Mouse (Mus musculus) right cerebral cortex, postnatal 4 days (tissue): ENCODE data around the gene Socs7.

Experiments used
- DNase-seq: peaks from one replicate; pipeline ENCODE4 v3.0.0-alpha.2; 2022

Gene Socs7

DNA sequence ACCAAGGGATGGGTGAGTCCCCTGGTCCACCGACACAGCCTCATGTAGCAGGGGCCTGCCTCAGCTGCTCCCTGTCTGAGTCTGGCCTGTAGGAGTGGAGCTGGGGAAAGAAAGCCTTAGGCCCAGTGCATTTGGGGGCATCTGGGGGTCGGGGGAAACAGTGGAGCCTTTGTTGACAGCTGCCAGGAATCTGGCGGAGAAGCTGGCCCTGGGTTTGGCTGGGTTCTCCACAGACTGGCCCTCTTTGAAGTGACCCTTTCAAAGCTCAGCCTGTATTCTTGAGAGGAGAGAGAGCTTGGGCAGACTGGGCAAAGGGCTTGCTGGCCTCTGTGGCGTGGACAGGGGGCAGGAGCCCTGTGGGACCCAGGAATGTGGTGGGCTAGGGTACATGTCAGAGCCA, 60.2 kb downstream of the Socs7 start:
- no peak for DNase-seq

DNA sequence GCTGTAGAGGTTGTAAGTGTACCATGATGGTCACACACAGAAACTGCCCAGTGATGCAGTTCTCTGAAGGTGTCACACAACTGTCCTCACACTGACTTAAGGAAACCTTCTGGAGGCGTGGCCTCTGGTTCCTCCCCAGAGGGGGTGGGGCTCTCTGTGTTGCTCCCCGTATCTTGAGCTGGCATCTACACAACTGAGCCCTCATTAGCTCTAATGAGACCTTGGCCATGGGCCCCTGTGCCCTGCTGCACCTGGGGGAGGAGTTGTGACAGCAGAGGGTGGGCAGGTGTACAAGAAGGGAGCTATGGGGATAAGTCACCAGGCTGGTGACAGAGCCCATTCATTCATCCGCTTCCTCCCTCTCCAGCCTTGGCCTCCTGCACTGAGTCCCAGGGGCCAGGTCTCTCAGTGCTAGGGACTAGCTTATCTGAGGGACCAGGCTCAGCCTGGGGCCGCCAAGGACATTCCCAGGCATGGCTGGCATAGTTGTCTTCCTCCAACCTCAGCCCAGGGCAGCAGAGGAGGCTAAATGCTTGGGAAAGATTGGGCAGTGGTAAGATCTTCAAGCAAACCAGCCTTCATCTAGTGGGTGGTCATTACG, 61.8 kb downstream of the Socs7 start:
- DNase-seq = no peak

DNA sequence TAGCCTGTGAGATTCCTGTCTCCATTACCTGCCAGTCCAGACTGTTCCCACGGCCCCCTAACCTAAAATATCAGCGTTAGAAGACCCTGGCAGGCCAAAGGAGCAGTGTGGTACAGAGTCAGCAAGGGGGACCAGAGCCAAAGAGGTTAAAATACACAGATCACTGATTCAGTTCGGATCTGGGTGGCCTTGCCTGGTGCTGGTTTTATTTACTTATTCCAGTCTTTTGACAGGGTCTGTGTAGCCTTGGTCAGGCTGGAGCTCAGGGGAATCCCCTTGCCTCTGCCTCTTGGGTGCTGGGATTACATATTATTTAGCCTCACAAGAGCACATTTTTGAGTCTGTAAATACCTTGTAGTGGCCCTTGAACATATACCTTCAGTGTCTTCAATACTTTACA, 62.5 kb downstream of the Socs7 start:
- DNase-seq = no peak

DNA sequence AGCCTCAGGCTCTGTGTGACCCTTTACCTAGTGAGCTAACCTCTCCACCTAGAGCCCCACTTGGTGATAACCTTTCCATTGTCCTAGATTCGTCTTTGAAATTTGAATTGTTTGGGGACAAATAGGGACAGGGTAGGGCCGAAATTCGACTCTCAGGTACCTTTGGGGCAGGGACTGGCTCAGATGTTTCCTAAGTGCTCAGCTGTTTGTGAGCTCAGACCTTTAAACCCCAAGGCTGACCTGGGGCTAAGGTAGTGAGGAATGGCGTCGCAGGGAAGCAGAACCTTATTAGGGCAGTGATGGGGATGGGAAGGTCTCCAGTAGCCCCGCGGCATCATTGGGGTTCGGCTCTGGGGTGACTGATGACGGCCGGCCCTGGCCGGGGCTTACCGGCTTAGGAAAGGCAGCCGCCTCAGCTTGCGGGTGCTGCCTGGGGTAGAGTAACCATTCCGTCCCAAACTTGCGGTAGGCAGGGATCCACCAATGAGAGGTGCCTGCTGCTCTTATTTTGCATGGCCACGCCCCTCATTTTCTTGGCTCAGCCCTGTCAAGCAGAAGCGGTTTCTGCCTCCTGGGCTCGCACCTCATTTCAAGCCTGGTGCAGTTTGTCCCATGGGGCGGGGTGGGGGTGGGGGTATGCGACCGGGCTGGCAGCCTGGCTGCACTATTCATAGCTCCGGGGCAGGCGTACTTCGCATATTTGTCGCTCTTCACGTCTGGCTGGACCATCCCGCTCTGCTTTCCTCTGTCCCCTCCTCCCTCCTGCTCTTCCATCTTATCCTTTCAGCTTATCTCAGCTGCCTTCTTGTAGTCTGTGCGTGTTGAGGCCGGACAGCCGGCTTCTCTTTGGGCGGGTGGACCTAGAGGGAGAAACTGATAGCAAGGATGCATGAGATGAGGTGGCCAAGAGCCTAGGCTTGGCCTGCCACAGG, 65.7 kb downstream of the Socs7 start:
- DNase-seq = peak; percentile 53

DNA sequence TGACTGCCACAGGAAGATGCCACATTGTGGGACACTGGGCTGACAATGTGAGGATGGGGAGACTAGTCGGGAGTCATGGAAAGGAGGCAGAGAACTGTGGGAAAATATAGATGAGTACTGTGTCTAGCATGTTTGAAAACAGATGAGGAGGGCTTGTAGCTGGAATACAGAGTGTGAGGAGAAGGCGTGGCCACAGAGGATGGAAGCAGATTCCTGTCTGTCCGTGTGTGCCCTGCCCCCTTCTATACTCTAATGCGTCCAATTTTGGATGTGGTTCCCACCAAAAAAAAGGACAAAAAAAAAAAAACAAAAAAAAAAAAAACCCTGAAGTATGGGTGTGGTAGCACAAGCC, 66.4 kb downstream of the Socs7 start:
- DNase-seq = no peak

DNA sequence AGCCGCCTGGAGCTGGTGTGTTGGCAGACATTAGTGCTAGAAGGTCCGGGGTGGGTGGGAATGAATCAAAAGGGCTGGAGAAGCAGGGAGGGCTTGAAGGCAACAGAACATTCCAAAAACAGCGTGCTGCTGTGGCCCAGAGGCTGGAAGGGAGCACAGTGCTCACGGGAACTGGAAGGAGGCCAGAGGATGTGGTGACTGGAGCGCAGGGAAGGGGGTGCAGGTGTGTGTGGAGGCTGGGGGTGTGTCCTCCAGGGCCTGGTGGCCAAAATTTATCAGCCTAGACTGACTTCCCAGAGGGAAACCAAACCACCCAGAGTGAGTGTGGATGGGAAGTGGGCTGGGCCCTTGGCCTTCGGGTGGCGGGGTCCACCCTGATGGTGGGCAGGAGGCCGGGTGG, 67.3 kb downstream of the Socs7 start:
- no peak for DNase-seq

DNA sequence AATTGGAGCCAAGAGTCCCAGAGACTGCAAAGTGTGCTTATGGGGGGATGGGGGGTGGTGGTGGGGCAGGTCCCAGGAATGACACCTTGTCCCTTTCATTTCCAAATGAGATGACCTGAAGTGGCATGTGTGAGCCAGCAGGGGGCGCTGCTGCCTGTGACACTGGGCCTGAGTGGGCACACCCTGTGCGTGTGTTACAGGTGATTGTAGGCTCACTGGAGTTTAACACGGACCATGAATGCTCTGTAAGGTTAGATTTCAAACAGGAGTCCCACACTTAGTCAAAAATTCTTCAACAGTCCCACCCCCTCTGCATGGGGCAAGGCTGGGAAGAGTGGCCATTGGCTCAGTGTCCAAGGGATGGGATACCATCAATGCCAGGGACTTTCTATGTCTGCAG, 69.7 kb downstream of the Socs7 start:
- DNase-seq = no peak

DNA sequence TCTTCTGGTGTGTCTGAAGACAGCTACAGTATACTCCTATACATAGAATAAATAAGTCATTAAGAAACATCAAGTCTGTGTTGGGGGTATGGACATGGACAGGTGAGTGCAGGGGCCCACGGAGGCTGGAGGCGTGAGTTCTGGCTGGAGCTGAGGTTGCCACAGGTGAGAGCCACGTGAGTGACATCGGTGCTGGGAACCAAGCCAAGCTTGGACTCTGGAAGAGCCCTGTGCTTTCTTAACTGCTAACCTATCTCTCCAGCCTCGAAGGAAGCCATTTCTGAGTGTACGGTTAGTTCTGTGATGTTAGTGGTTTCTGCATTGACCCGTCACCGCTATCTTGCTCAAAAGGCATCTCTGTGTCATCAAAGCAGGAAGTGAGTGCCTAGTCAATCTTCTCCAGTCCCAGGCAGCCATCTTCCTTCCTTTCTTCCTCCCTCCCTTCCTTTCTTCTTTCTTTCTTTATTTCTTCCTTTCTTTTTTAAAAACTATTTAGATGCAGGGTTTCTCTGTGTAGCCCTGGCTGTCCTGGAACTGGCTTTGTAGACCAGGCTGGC, 70.7 kb downstream of the Socs7 start:
- no peak for DNase-seq

DNA sequence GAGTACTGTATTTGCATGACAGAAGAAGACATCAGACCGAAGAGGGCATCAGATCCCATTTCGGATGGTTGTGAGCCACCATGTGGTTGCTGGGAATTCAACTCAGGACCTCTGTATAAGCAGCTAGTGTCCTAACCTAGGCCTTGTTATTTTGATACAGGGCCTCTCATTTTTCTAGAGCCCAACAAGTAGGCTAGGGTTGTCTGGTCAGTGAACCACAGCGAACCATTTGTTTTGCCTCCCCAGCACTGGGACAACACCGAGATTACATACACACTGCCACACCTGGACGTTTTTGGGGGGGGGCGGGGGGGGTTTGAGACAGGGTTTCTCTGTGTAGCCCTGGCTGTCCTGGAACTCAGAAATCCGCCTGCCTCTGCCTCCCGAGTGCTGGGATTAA, 71.8 kb downstream of the Socs7 start:
- no peak for DNase-seq

DNA sequence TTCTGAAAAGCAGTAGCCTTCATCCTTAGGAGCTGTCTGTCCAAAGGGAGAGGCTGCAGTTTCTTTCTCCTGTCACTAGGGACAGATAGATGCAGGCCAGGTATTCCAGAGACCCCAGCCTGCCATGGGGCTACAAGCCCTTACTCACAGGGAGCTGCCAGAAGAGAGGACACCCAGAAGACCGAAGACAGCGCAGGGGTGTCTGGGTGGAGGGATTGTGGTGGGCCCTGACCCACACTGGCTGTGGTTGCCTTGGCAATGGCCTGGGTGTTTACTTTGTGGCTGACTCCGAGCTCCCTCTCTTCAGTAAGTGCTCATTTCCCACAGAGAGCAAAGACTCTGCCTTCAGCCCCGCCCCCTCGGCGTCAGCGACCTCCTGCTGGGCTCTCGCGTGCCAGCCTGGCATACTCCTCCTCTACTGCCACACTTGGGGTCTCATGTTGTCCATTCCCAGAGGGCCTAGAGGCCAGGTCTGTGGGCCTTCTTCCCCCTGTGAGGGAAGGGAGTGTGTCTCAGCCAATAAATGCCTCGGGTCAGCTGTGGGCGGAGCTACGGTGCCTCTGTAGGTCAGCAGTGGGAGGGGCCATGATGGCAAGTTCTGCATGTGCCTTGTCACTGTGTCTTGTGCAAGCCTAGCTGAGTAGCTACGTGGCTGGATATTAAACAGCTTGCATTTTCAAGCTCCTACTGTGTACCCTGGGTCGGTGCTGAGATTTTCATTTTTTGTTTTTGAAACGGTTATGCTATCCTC, 72.5 kb downstream of the Socs7 start:
- no peak for DNase-seq

DNA sequence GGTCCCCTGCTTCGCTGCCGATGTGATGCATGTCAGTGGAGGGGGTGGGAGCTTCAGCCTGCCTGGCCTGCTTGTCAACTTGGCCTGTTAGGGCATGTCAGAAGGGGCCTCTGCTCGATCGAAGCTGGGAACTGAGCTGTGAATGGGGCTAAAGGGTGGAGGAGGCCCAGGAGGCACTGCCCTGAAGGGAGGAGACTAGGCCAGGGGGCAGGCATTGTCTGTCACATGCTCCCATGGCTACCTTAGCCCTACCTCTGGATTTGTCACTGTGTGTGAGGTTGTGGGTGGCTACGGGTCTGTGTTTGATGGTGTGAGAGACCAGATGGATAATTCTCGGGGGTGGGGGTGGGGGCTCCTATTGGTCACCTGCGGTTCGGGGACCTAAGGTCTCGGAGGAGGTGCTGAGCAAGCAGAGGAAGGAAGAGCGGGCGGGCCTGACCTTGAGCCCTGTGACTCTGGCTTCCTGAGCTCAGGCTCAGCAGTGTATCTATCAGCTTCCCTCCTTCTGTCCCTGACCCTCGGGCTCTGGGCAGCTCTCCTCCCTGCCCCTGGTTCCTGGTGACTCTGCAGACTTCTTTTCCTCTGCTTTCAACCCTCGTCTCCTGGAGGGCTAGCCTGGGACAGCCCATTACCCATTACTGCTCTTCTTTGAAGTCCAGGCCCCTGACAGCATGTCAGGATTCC, 73.6 kb downstream of the Socs7 start:
- DNase-seq = no peak

DNA sequence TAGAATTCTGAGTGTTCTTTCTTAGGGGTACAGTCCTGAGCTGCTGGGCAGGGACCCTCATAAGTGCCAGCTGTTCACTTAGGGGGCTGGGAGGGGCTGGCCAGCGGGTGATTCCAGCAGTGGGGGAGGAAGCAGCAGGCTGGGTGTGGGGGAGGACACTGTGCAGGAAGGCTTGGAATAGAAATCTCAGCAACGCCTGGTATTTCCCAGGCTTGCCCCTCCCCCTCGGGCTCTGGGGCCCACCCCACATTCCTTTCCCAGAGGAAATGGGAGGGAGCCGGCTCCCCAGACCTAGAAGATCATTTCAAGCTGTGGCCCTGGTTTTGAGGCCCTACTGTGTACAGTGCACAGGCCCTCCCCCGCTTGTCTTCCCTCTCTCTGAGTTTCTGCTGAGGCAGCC, 75.4 kb downstream of the Socs7 start:
- DNase-seq = no peak

DNA sequence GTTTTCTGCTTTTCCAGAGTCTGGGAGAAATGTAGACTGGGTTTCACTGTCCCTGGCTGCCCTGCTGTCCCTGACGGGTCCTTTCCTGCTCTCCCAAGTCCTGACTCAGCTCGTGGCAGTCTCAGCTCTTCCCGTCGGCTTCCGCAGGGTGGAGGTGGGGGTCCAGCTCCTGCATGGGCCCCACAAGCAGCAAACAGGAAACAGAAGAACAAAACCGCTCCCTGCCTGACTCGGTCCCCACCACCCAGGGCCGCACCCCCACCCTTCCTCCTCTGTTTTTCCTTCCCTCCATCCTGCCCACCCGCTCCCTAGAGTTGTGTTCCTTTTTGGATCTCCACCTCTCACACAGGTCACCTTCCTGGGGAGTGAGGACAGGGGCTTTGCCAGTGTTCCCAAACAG, 76.5 kb downstream of the Socs7 start:
- no peak for DNase-seq

DNA sequence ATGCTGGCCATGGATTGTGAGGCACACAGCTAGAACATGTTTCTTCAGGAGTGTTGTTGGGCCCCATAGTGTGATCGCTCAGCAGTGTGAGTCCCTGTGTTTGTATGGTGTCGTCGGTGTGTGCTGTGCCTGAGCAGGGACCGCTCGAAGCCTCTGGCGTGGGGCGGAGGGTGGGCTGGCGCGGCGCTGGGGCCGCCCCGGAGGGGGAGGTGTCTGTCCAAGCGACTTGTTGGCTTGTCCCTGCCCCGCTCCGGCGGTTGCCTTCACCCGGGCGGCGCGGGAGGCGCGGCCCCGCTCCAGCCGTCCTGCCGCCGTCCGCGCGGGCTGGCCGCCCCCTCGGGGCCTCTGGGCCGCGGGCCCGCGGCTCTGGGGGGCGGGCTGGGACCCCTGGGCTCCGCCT, 77.6 kb downstream of the Socs7 start:
- no peak for DNase-seq

DNA sequence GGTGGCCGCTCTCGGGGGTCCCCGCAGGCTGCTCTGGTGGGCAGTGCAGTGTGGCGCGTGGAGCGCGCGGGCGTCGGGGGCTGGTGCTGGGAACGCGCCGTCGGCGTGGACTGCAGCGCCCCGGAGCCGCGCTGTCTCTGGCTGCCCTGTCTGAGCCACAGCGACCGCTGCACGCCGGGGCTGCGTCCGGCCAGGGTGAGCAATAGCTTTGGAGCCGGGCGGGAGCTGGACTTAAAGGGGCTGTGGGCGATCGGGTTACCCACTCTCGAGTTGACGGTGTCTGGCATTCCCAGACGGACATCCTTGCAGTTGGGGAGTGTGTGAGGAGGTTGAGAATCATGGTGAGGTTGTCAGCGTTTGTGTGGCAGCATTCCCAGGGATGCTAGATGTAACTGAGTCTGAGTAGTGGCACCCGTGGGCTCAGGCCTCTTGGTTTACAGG, 78.1 kb downstream of the Socs7 start:
- no peak for DNase-seq

DNA sequence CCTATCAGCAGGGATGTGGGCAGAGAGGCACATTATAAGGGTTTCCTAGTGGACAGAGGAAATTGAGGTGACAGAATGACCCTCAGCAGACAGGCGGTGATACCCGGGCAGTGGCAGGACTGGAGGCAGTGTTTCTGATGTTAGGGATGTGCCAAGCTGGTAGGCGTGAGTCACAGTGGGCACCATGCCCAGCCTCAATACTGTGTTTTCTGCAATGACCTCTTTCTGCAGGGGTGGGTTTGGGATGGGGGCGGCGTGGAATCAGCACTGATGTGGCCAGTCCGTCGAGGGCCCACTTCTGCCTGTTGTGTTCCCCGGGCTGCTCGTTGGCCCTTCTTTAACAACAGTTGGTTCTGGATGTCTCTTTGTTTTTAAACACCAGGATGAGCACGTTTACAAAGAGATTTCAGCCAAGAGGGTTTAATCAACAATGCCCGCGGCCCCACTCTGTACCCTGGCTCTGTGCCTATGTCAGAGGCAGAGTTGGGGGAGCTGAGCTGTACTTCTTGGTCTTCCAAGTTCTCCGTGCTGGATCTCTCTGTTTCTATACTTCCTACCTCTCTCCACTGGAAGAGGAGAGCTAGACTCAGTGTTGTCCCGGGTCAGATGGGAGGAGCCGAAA, 78.8 kb downstream of the Socs7 start:
- peak; percentile 46 for DNase-seq

DNA sequence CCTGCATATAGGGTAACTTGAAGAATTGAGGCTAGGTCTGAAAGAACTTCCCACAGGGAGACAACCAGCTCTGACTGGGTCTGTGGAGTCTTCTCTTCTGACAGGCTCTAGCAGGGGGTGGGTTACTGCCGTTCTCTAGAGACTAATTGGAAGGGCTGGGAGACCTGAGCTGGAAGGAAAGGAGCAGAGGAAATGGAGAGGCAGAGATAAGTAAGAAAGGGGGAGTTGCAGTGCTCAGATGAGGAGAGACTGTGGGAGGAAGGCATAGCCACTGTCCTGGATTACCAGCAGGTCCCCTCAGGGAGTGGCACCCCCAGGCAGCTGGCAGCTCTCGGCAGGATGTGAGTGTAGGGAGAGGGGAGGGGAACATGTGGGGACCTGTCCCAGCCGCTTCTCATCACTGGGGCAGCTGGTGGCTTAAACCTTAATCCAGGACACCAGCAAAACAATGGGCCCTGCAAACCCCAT, 79.3 kb downstream of the Socs7 start:
- no peak for DNase-seq

DNA sequence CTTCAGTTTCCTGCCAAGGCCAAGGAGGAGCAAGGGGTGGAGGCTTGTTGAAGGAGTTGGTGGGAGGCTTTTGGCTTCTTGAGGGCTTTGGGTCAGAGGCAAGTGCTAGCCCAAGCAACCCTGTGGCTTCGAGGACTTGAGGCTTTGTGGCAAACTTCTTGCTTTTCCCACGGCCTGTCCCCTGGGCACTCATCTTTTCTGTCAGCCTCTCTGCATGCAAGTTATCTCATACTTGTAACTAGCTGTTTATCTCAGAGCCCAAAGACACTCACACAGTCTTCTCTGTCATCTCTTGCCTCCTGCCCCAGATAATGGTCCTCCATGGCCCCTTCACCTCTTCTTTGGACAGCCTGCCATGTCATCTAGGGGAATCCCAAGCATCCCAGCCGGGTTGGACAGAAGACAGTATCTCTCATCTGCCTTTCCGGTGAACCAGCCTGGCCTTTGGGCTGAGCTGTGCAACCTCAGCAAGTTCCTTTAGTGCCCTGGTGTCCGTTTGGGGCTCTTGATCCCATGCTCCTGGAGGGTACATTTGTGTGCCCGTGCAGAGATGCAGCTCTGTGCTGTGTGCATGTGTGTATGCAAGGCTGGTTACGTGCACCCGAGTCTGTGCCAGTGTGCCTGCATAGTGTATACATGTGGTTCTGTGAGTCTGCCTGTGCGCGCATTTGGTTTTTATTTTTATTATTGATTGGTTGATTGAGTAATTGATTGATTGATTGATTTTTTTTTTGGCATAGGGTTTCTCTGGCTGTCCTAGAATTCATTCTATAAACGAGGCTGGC, 80.7 kb downstream of the Socs7 start:
- DNase-seq = no peak

DNA sequence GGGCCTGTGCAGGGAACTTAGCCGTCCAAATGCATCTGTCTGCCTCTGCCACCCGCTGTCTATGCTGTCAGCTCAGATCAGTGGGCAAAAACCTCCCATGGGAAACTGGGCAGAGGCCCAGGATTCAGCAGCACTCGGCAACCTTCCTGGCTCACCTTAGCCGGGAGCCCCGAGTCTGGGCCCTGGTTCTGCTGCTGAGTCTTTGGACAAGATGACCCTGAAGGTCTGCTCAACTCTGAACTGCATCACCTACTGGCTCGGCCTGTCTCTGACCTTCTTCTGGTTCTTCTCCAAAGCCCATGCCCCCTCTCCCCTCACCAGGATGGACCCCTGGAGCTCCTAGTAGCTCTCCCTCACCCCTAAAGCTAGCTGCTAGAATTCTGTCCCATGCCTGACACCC, 83.2 kb downstream of the Socs7 start:
- DNase-seq = no peak

DNA sequence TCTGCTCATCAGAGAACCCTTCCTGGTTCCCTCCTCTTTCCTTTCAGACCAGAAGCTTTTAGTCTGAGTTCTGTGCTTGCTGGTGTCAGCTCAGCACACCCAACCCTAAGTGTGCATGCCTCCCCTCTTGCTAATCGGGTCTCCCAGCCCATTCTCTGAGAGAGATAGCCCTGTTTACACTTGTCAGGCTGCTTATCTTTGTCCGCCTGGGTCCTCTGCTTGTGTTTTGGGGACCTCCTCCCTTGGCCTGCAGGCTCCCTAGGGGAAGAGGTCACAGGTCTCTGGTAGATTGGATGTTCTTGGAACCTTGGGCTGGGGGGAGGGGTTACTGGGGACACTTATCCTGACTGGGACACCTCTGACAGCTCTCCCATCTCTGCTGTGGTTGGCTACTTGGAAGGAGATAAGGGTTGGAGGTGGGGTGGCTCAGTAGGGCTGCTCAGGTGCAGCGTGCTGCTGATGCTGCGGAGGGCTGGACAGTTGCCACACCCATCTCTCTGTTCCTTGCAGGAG, 83.7 kb downstream of the Socs7 start:
- no peak for DNase-seq

DNA sequence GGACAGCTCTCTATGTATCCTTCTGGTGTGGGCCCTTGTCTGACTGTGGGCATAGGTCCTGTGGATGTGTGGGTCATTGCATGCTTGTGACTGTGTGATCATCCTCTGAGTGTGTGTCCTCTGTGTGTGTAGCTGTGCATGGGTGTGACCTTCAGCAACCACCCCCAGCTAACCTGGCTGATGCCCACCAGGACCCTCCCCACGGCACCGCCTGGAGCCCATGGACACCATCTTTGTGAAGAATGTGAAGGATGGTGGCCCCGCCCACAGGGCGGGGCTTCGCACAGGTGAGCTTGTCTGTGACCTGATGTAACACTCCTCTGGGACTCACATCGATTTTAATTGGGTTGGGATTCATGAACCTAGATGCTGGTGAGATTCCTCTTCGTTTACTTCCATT, 85.6 kb downstream of the Socs7 start:
- no peak for DNase-seq
